Mouse (Mus musculus): ENCODE measurements around the gene Hs3st4. TPM values are rescaled to one million over a fixed set of nuclear protein-coding genes. Genes with fewer than 3 reads are reported as not detected.

Gene Hs3st4
- not detected in 4 replicates for total RNA-seq (2023; ENCODE audit: inconsistent age)

DNA sequence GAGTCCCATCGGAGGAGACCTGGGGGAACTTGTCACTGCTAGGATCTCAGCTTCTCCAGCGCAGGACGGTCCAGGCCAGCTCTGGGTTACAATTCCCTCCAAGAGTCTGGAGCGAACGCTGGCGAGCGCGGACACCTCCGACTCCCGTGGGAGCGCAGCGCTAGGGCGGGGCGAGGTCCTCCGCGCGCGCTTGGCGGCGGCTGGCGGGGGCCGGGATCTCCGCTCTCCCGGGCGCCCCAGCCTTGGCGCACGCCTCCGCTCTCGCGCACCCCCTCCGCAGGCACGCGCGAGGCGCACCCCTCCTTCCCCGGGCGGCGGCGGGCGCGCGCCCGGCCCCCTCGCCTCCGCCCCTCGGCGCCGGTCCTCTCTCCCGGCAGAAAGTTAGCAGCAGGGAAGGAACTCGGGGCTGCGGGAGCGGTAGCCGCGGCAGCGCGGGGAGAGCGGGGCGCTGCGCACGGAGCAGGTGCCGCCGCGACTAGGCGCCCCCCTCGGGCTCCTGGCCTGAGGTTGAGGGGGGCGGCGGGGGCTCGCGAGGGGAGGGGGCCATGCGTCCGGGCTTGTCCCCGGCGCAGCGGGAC, at the start of gene Hs3st4:
Gene Hs3st4, plus strand, starts transcription at position 409 of the 578 bp plus-strand sequence.

